Mouse (Mus musculus) spleen, postnatal 4 days (tissue): Measurements from ENCODE around the gene Kifc1.
A peak's percentile ranks its signal among the peaks of the same experiment; 100 is the strongest.
"Not testable (repeated sequence)": the region's sequence is repeated elsewhere in the genome, so short reads cannot be mapped to it uniquely, and the experiment has no call there.

Experiments used
- DNase-seq, 2 experiments: peaks; one replicate each; pipeline ENCODE4 v3.0.0; 2022; ENCODE audit warnings: low spot score in 2 of 2

Gene Kifc1

GRCm38 (mm10) chr17:33903911-33904651 lies 13.6 kb upstream of the Kifc1 start:
- DNase-seq: not testable (repeated sequence)

DNA sequence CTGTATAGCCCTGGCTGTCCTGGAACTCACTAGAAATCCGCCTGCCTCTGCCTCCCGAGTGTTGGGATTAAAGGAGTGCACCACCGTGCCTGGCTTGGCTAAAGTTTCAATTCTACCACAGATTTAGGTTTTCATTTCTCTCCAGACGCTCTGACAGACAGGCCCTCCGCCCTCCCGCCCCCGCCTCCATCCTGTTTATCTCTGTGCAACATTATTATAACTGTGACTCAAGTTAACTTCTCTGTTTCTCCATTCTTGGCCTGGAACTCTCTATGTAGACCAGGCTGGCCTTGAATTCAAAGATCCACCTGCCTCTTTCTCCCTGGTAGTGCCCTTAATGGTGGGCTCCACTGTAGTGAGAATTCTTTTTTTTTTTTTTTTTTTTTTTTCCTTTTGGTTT lies 12.0 kb upstream of the Kifc1 start:
- DNase-seq: no peak

DNA sequence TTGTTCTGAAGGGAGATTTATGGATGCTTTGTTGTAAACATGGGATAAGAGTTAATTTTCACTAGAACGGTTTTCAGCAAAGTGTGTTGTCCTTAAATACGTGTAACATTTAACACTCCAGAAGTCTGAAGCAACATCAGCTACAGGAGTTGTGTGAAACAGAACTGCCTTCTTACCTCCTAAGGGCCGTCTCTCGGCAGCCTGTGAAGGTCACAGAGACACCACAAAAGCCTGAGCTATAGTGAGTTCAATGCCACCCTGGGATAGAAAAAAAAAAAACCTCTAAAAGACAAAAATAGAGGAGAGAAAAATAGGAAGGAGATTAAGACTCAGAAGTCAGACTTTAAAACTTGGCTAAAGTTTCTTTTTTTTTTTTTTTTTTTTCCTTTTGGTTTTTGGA lies 11.6 kb upstream of the Kifc1 start:
- no peak for DNase-seq

- no peak for DNase-seq
Measured at GRCm38 (mm10) chr17:33901653-33902052, 11.2 kb upstream of the Kifc1 start.

- no peak for DNase-seq
Measured at GRCm38 (mm10) chr17:33900989-33901314, 10.5 kb upstream of the Kifc1 start.

DNA sequence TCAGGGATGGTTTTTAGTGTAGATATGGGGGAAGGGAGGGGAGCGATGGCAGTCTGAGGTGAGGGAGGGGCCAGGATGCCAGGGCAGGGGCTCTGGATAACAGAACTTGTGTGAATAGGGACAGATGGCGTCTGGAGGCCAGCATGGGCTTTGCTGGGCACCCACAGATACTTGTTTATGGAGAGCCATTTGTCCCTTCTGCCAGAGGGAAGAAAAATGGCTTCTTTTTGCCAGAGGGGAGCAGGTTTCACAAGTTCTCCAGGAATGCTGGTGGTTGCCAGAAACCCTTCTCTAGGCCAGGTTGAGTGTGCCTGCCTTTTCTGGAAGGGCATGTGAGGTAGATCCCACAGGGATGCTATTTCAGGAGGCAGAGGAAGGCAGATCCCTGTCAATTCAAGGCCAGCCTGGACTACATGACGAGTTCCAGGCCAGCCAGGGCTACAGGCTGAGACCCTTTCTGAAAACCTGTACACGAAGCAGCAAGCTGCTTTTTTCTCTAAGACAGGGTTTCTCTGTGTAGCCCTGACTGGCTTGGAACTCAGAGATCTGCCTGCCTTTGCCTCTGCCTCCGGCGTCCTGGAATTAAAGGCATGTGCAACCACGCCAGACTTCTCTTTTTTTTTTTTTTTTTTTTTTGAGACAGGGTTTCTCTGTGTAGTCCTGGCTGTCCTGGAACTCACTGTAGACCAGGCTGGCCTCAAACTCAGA lies 10.0 kb upstream of the Kifc1 start:
- DNase-seq: no peak

- no peak for DNase-seq
Measured at GRCm38 (mm10) chr17:33899642-33900041, 9.2 kb upstream of the Kifc1 start.

- not testable (repeated sequence) for DNase-seq
Measured at GRCm38 (mm10) chr17:33898193-33898592, 7.7 kb upstream of the Kifc1 start.

DNA sequence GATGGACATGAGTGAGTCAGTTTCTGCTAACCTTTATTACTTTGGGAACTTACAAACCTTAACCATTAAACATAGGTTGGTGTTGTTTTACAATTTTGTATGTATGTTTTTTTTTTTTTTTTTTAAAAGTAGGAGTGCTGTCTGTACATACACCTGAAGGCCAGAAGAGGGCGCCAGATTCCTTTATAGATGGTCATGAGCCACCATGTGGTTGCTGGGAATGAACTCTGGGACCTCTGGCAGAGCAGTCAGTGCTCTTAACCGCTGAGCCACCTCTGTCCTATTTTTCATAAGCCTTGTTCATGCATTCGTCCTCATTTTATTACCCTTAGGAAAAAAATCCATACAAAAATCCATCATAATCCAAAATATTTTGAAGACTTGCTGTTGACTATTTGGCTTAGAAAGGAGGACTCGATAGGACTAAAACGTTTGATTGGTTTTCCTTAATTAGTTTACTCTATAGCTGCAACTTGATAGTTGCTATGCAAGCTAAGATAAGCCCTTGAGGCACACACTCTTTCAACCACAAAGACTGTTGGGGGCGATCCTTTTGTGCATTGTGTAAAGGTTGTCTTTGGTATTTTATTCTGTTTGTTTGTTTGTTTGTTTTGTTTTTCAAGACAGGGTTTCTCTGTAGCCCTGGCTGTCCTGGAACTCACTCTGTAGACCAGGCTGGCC lies 6.8 kb upstream of the Kifc1 start:
- peak in 1 of 2 experiments; percentile 76 for DNase-seq

- not testable (repeated sequence) for DNase-seq
Measured at GRCm38 (mm10) chr17:33893011-33893410, 2.5 kb upstream of the Kifc1 start.

- DNase-seq: no peak
Measured at GRCm38 (mm10) chr17:33892429-33892828, 2.0 kb upstream of the Kifc1 start.

- not testable (repeated sequence) for DNase-seq
Measured at GRCm38 (mm10) chr17:33891892-33892291, 1.4 kb upstream of the Kifc1 start.

- no peak for DNase-seq
Measured at GRCm38 (mm10) chr17:33891357-33891756, 896 bp upstream of the Kifc1 start.

GRCm38 (mm10) chr17:33889941-33890532 lies 424 bp downstream of the Kifc1 start:
- DNase-seq: not testable (repeated sequence)

DNA sequence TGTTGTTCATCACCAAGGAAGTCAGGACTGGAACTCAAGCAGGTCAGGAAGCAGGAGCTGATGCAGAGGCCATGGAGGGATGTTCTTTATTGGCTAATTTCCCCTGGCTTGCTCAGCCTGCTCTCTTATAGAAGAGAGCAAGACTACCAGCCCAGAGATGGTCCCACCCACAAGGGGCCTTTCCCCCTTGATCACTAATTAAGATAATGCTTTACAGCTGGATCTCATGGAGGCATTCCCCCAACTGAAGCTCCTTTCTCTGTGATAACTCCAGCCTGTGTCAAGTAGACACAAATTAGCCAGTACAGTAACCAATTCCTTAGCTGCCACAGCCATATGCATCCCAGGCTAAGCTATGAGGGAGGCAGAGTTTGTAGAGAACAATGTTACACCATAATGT lies 2.2 kb downstream of the Kifc1 start:
- DNase-seq: not testable (repeated sequence)

GRCm38 (mm10) chr17:33887802-33888201 lies 2.7 kb downstream of the Kifc1 start:
- DNase-seq: not testable (repeated sequence)

- not testable (repeated sequence) for DNase-seq
Measured at GRCm38 (mm10) chr17:33884320-33884719, 6.1 kb downstream of the Kifc1 start.

GRCm38 (mm10) chr17:33875797-33876196 lies 14.7 kb downstream of the Kifc1 start:
- DNase-seq: not testable (repeated sequence)

- no peak for DNase-seq
Measured at GRCm38 (mm10) chr17:33874411-33874810, 16.1 kb downstream of the Kifc1 start.

- not testable (repeated sequence) for DNase-seq
Measured at GRCm38 (mm10) chr17:33873537-33873936, 16.9 kb downstream of the Kifc1 start, which contains the start of gene Gm7029. Gene Gm7029, plus strand, starts transcription at chr17:33873837.

DNA sequence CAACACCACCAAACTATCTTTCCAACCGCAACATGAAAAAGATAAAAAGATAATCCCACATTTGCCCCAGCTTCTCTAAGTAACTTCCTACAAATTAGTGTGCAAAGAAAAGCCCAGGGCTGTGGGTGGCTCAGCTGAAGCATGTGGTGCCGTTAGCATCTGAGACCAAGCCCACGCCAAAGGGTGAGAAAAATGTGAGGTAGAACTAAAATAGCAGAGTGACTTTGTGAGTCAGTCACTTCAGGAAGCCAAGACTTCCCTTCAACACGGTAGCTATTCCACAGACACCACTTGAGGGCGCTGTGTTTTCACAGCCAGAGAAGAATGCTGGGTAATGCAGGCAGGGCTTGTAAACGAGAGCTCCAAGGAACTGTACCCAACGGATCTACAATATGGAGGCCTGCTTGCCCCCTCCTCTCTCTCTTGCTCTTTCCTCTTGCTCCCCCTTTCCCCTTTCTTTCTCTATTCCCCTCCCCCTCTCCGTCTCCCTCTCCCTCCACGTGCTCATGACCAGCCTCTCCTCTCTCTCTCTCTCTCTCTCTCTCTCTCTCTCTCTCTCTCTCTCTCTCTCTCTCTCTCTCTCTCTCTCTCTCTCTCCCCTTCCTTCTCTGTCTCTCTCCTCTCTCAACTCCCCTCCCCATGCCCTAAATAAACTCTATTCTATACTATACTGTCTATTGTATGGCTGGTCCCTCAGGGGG lies 25.0 kb downstream of the Kifc1 start:
- peak; percentile 65 to 84 for DNase-seq

DNA sequence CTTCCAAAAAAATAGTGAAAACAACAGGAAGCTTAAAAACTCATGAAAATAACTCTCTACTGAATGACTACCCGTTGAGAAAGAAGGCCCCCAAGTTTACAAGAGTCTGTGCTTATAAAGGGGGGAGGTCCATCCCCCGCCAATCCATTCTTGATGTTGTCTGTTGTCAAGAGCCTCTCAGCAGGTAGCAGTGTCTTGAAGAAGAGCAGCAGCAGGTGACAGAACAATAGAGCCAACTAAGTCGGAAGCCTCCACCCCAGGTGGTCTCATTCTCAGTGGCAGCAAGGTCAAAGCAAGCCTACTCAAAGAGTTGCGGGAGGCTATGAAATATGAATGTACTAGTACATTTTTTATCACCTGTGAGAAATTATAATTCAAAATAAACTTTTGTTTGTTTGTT lies 32.6 kb downstream of the Kifc1 start:
- DNase-seq: no peak
